Mouse (Mus musculus): ENCODE results near the gene 1700030K09Rik.

Gene 1700030K09Rik

DNA sequence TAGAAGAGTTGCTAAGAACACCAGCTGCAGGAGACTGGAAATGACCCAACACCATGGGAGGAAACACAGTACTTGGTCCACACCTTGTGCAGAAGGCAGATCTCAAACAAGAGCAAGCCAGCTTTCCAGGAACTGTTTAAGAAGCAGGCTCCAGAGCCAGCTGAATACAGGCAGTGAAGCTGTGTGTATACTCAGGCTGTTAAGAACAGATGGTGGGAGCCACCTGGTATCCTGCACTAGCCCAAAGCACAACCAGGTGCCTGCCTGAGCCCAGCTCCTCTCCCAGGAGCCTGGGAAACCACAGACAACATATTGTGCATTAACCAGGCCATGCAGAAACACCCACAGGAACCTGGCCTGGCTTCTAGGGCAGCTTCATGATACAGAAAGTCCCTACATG is 60.5 kb downstream of the 1700030K09Rik start:
- DNase-seq (ENCODE audit: extremely low read depth, low read depth, low spot score) = no peak

DNA sequence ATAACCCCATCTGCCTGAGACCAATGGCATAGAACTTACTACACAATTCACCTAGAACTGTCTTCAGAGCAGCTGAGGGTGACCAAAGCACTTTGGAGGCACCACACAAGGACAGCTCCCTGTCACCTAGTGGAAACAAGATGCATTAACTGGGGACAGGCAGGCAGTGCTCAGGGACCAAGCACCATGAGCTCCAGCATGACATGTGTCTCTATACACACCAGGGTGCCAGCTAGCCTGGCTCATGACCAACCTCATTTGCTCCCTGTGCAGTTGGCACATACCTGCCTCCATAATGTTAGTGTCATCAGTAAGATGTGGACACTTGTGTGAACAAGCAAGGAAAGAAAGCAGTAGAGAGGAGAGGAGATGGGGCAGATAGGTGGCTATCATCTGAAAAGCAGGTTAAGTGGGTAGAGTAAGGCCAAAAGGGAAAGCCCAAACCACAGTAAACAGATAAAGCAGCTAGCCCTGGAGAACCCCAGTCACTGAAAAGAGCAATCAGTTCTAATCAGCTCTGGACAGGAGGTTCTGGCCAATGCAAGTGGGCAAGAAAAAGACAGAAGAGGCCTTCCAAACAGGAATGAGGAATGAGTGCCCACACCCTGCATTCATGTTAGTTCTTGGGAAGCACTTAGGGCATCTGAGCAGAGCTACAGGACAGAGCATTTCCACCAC is 61.1 kb downstream of the 1700030K09Rik start:
- DNase-seq (ENCODE audit: extremely low read depth, low read depth, low spot score) = no peak

DNA sequence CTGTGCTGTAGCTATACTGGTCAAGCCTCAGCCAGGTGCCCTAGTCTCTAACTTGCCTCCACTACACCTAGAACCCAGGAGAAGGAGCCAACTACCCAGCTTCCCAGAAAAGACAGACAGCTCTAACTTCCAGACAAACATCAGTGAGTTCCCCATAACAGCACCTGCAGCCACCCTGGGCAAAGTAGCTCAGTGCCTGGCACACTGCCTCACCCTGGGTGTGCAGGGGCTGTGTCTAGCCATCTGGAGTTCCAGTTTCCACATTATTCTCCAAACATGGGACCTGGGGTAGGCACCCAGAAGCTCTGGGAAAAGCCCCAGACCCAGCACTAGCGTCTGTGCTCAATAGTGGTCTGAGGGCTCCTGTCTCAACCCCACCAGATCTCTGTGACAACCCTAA is 63.8 kb downstream of the 1700030K09Rik start:
- DNase-seq (ENCODE audit: extremely low read depth, low read depth, low spot score) = no peak
